Mouse (Mus musculus) frontal cortex, postnatal 25 days (tissue): ENCODE results near the gene Gimap1.

Source experiments
- DNase-seq, 2 experiments: peaks; one replicate each; pipeline ENCODE4 v3.0.0; 2022; ENCODE audit warnings: low spot score in 2 of 2

Gimap1 gene

DNA sequence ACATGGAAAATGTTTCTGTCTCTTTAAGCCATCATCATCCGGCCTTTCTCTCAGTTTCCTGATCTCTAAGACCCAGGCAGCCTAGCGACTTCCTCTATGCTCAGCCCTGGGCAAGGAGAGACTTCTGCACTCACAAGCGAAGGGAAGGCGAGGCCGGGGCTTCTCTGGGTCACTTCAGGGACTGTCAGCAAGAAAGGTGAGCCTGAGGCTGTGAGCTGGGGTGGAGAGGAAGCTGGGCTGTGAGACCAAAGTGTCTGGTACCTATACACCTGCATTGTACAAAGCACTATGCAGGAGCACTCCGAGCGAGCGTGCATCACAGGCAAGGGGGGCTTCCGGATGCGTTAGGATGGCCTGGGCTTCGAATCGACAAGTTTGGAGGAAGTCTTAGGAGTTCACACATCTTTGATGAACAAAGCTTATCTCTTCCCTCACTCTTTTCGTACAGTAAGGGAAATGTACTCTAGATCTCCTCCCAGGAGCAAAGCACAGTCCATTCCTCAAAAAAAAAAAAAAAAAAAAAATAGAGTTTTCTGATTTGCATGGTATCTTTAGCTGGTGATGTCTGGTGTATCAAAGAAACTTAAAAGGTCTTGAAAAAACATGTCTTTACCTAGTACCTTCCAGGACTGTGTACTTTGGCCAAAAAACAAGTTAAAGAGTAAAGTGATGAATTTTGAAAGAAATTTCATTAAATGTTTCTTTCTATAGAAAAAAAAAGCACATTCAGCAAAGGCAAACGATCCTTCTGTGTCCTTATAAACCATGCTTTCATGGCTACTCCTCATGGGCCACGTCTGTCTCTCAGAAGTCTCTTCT lies at the start of gene Gimap1:
Gimap1 (plus strand) TSS at position 94 of the 819 bp plus-strand sequence.
- no peak for DNase-seq

DNA sequence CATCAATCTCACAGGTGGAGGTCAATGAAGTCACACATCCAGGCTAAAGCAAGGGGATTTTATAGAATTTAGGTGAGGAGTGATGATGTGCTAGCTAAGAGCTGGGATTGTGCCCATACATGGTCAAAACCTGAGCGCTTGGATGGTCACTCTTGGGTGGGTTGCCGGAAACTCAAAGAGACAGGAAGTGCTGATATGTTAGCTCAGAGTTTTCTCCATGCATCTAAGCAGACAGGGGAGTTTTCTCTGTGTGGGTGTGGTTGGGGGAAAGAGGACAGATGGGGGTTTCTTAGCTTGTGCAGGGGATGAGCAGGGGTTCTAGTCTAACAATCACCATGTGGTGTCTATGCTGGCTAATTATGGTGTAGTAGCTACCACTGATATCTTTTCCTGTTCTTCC lies 49.5 kb upstream of the Gimap1 start:
- DNase-seq, result no peak

DNA sequence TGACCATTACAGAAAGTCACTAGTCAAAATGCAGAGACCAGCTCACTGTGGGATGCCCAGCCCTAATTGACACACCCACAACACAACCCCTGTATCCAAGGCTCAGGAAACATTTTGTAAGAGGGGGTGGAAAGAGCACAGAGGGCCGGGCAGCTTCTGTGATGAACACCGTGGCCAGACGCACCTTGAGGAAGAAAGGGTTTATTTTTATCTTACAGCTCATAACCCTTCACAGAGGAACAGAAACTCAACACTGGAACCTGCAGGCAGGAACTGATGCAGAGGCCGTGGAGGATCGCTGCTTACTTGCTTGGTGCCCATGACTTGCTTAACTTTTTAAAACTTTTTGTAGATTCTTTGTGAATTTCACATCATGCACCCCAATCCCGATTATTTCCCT lies 45.9 kb upstream of the Gimap1 start:
- no peak for DNase-seq

DNA sequence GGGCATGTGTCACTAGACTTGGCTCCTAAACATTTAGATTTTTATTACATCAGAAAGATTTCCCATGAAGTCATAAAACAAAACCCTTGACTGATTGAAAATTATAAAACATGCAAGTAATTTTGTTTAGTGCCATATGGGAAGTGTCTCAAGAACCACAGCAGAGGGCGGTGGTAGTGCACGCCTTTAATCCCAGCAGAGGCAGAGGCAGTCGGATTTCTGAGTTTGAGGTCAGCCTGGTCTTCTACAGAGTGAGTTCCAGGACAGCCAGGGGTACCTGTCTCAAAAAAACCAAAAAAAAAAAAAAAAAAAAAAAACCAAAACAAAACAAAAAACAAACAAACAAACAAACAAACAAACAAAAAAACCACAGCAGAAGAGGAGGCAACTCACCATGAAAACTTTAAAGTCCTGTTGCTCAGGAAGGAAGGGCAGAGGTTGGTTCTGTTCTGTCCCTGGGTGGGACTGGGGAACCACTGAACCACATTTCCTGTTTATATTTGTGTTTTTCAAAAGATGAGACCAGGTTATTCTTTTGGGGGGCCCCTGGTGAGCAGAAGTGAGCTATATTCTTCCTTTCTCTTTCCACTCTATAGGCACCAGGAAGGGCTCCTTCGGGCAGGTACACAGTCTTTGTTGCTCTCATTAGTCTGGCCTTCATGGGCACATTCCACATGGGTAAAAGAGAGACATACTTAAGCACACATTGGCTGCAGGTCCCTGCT lies 41.9 kb upstream of the Gimap1 start:
- DNase-seq, result no peak

DNA sequence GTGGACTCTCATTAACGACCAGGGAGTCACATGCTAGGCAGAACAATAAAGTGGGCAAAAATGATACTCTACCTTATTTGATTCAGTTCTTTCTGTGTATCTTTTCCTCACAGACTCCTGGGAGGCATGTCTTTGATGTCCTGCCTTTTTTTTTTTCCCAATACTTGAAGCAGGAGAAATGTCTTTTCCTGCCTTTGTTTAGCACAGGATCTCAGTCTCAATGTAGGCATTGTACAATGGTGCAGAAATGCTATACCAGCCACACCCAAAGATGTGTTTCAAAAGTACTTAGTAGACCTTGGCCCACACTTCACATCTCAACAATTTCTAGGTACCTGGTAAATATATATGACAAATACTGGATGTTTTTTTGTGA lies 41.3 kb upstream of the Gimap1 start:
- DNase-seq, result no peak

DNA sequence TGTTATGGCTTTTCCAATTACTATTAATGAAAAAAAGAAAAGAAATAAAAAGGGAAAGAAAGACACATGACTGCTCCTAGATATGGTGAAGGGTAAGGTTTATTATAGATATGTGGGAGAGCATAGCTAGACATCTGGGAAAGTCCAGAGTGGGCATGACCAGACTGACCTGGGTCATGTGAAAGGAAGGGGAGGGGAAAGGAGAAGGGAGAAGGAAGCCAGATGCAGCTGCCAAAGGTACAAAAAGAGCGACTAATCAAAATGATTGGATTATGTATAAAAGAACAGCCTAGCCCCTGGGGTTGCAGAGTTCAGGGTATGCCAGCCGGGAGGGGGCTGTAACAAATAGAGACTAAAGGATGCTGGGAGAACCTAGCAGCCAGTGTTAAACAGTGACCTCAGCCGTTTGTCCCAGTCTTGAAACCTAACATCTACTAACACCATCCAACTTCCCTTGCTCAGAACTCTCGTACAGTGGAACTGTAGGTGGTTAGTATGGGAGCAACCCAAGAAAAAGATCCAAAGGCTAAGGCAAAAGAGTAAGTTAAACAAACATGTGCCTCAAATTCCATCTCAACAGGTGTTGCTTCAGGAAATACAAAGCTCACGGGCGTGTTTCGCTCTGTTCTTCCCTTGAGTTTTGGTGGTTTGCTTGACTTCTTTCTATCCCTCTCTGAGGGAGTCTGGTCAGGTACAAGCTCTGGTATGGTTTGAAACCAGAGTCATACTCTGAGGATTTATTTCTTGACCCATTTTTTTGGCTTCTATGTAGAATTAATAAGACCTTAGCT lies 40.6 kb upstream of the Gimap1 start:
- DNase-seq, result no peak

DNA sequence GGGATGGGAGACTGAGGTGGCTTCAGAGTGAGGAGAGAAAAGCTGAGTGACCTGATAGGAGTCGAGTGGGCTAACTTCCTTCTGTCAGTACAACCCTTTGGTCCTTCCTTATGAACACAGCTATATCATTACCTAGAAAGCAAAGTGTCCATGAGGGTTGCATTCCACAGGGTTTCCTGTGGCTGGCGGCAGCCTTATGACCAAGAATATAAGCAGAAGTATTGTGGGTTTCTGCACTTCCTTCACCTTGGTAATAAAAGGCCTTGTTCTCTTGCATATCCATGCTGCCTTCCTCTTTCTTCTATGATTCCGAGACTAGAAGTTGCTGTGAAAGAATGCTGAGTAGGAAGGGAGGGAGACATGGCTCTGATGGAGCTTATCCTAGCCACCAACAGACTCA lies 40.0 kb upstream of the Gimap1 start:
- DNase-seq, result no peak

DNA sequence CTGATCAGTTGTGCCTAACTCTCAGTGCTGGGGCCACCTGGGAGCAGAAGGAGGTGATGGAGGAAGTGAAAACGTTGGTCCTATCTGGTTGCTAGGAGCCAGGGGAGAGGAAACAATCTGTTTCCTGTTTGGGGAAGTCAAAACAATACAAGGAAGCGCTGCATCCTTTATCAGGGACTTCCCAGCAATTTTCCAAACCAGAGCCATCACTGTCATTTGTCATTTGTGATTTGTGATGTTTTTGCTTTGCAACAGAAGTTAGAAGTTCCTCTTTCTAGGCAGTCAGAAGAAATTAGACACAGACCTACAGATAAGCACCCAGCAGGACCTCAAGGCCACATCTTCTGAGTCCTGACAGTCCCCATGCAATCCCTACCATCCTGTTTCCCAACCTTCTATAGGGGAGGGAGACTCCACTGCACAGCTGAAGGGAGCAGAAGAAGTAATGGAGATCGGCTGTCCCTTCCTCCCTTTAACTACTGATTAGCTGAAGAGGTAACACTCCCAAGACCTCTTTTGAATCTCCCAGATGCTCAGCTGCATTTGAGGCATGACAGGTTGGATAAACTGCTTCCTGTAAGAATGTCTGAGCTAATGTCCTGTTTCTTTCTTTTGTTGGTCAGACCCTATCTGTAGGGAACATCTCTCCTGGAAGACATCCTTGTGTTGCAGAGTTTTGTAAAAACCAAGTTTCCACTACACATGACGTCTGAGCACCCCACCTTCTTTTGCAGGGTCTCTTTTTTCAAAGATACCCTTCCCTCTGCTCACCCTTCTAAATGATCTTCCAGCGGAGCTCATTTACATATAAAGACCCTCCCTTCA lies 38.4 kb upstream of the Gimap1 start:
- DNase-seq, result no peak

DNA sequence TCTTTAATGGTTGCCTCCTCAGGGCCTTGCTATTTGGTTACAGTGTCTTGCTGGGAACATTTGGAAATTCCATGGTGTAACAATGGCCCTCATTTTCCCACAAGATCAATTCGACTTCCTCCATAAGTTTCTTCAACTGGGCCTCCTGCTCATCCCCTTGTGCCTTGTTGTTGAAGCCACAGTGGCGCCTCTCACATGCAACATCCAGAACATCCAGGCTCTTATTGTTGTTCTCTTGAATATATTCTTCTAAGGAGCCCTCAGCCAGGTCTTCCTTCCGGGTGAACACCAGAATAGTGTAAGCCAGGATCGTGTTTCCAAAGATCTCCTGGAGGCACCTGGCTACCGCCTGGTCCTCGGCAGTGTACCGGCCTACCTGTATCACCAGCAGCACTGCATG lies 36.7 kb upstream of the Gimap1 start:
- DNase-seq, result no peak

DNA sequence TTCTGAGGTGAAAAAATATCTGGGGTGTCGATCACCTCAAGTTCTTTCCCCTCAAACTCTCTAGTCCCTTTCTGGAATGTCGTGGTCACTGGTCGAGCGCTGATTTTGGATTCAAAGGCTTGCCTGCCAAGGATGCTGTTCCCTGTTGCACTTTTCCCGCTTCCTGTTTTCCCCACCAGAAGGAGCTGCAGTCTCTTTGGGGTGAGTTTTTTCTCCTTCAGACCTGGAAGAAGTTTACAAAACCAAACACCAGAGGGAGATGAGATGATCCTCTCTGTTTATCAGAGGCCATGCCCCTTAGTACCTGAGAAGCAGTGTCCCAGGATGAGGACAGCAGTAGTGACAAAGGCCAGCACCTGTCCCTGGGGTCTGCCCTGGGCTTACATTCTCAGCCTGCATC lies 36.3 kb upstream of the Gimap1 start:
- no peak for DNase-seq

DNA sequence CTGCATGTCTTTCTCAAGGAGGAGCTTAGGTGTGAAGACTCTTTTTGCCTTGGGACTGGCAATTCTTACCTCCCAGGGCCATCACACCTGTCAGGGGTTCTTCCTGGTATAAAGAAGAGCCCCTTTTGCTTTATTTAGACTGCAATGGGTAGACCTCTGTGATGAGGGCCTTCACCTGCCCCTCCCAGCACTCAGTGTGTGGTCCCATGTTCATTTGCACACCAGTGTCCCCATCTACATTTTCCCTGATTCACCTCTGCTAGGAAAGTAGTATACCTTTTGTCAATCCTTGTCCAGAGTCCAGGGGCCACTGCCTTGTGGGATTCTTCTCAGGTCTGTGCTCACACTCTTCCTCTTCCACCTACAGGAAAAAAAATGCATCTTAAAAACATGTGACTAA lies 34.7 kb upstream of the Gimap1 start:
- DNase-seq, result no peak

DNA sequence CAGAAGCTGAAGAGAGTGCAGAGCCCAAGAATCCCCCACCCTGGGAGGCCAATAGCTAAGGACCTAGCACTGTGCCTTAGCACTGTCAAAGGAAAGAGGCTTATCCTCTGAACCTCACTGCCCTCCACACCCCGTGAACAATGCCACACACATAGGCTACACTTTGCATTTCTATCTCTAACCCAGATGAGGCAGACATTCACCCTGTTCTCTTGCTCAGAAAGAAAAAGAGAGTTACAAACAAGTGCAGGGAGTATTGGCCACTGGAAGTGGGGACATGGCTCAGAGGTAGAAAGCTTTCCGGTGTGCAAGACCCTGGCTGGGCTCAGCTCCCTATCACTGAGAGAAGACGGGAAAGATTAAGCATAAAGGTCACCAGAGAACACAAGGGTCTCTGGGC lies 32.7 kb upstream of the Gimap1 start:
- DNase-seq, result no peak

DNA sequence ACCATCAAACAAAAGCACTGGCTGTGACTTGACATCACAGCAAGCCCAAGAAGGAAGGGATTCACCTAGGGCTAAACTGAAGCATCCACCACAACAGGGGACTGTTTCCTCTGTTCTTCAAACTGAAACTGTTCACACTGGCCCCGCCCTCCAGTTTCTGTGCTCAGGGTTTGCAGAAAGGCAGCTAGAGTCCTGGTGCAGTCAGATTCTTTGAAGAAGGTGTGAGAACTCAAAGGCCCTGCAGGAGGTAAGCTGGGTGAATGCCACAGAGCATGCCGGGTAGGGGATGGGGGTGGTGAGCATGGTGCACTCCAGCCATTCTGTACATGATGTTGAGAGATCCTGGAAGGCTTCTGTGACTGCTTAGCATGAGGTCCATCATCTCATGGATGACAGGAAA lies 20.4 kb upstream of the Gimap1 start, which contains the start of the genes Gm28053 and Gimap7:
Gm28053 (plus strand) TSS at position 153 of the 400 bp plus-strand sequence.
Gimap7 (plus strand) TSS at position 167 of the 400 bp plus-strand sequence.
- DNase-seq, result no peak

DNA sequence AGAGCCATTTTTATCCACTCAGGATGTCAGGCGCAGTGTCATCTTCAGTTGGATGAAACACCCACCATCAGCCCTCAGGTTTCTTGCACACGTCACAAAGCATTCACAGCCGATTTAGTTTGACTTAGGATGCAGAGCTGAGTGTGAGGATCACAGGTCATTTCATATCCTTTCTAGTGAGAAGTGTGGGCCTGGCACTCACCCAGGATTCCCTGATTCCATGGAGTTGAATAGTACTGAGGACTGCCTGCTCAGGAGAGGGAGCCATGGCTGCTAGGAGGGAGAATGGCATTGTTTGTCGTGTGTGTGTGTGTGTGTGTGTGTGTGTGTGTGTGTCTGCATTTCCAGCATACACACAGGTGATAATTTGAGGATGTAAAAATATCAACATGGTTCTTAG lies 18.5 kb upstream of the Gimap1 start:
- DNase-seq, result no peak

DNA sequence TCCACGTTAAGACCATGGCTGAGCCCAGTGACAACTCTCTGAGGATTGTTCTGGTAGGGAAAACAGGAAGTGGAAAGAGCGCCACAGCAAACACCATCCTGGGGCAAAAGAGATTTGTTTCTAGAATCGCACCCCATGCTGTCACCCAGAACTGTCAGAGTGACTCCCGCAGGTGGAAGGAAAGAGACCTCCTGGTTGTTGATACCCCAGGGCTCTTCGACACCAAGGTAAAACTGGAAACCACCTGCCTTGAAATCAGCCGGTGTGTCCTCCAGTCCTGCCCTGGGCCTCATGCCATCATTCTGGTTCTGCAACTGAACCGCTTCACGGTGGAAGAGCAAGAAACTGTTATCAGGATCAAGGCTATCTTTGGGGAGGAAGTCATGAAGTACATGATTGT lies 15.4 kb upstream of the Gimap1 start:
- no peak for DNase-seq

DNA sequence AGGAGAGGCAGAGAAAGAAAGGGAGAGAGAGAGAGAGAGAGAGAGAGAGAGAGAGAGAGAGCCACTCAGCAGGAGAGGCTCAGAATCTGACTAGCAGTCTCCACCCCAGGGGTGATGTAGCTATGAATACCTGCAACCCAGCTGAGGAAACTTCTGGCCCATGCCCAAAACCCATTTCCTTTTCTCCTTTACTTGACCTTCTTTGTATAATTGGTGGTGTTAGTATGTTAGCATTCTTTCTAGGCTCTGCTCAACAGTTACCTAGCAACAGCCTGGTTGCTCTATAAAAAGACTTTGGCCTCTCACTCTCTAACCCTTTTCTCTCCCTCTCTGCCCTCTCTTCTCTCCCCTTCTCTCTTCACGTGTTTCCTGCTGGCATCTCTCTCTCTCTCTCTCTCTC lies 13.4 kb upstream of the Gimap1 start:
- no peak for DNase-seq

DNA sequence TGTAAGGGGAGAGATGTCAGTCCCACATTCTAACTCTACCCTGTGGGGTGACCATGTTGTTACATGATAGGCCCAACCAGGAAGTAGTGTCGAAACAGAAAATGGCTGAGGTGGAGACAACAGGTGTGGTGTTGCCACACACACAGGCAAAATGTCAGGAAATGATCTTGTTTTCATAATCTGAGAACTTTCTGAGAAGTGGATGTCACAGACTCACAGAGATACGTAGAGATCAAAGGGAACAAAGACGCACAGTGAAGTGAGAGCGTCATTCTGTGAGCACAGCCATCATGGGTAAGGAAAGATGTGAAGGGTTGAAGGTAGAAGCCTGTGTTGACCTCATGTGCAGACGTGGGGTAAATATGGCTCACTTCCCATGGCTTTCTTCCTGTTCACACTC lies 11.1 kb upstream of the Gimap1 start:
- DNase-seq, result no peak

DNA sequence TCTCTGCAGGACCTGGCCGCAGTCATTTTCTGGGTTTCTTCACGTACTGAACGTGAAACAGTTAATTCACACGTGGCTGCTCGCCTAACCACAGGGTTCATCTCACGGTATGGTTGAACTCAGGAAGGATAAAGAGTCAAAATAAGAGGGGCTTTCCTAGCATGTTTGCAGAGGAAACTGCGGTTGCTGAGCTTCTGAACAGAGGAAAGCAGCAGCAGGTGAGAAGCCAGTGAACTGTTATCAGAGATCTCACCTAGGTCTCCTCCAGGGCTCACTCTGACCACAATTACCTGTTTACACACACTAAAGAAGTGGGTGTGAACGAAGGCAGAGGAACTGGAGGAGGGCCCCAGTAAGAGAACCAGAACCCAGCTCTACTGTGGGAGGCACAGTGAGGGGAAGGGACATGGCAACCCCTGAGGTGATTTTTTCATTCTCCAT lies 6.0 kb upstream of the Gimap1 start:
- DNase-seq, result no peak

DNA sequence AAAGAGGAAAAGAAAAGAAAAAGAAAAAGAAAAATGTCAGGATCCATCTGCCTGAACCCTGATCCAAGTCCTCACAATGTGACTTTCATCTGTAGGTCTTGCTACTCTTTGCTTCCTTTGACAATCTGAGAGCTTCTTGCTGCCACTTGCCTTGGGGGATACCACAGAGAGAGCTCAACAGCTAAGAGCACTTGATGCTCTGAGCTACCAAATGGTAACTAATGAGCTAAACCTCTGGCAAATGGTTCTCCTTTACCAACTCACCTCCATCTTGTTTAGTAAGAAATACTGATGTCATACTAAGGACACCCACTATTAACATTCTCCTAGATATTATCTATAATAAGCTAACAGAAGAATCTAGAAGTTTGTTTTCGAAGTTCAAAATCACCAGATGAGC lies 5.2 kb upstream of the Gimap1 start:
- no peak for DNase-seq

DNA sequence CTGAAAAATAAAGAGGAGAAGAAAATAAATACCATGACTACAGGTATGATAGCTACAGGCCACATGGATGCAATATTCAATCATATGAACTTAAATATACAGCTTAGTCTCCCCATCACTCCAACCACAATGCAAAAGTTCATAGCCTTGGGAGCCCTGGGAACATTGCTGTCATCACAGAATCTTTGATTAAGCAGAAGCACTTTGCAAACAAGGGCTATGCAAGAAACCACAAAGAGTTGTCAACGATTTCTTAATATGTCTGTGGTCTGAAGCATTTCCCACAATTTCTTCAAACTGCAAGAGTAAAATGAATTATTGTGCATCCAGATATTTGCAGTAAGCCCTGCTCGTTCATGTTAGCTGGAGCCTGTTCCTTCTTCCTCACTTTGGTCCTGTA lies 1.8 kb upstream of the Gimap1 start:
- DNase-seq, result no peak

DNA sequence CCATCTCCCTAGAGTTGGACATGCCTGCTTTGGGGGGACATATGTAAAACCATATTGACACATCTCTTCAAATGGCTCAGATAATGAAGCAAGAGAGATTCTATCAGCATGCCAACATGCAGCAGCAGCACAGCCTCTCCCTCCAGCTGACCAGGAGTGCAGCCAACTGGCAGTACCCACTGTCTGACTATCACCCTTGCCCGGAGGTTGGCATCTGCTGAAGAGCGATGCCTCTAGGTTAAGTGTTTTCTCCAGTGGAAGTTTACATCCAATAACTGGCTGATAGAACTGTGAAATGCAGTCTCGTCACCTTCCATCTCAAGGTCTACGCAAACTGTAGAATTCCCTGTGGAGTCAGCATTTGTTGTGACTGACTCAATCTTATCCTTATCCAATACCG lies 1.2 kb upstream of the Gimap1 start:
- no peak for DNase-seq

DNA sequence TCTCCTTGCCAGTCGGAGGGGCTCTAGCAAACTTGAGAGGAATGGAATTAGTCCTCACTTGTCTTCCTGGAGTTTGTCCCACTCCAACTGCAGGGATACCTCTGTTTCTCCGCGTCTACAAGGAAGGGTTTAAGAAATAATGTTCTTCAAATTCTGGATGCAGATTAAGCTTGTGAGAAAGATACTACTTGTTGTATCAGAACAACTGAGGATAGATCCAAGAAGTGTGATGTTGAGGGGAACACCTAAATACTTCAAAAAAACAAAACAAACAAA lies 864 bp downstream of the Gimap1 start:
- no peak for DNase-seq
